Mouse (Mus musculus) spleen, postnatal 14 days (tissue): ENCODE measurements around the gene Rab10.

Source experiments
- DNase-seq, 2 experiments: peaks; one replicate each; pipeline ENCODE4 v3.0.0; 2021 to 2022; ENCODE audit warnings: low spot score in 2 of 2

Gene Rab10

GRCm38 (mm10) chr12:3296056-3296455 is 13.7 kb downstream of the Rab10 start:
- no peak for DNase-seq

- DNase-seq: no peak
These were observed 17.9 kb downstream of the Rab10 start for GRCm38 (mm10) chr12:3291849-3292248.

GRCm38 (mm10) chr12:3291038-3291437 is 18.7 kb downstream of the Rab10 start:
- no peak for DNase-seq

- no peak for DNase-seq
These were observed 21.3 kb downstream of the Rab10 start for GRCm38 (mm10) chr12:3288440-3288839.

GRCm38 (mm10) chr12:3285919-3286318 is 23.9 kb downstream of the Rab10 start:
- DNase-seq: no peak

- peak; percentile 14 to 35 for DNase-seq
These were observed 24.4 kb downstream of the Rab10 start for GRCm38 (mm10) chr12:3285377-3285776.

GRCm38 (mm10) chr12:3284463-3284862 is 25.3 kb downstream of the Rab10 start:
- DNase-seq: no peak

- no peak for DNase-seq
These were observed 25.8 kb downstream of the Rab10 start for GRCm38 (mm10) chr12:3283829-3284440.

- DNase-seq: no peak
These were observed 26.8 kb downstream of the Rab10 start for GRCm38 (mm10) chr12:3282954-3283353.

- no peak for DNase-seq
These were observed 27.2 kb downstream of the Rab10 start for GRCm38 (mm10) chr12:3282520-3282919.

- no peak for DNase-seq
These were observed 30.9 kb downstream of the Rab10 start for GRCm38 (mm10) chr12:3278880-3279339.

GRCm38 (mm10) chr12:3270818-3271217 is 39.0 kb downstream of the Rab10 start:
- no peak for DNase-seq

GRCm38 (mm10) chr12:3267397-3267796 is 42.4 kb downstream of the Rab10 start:
- no peak for DNase-seq

GRCm38 (mm10) chr12:3265188-3265587 is 44.6 kb downstream of the Rab10 start:
- DNase-seq: no peak

- no peak for DNase-seq
These were observed 45.3 kb downstream of the Rab10 start for GRCm38 (mm10) chr12:3264449-3264848.

GRCm38 (mm10) chr12:3261596-3261995 is 48.2 kb downstream of the Rab10 start:
- DNase-seq: no peak

- no peak for DNase-seq
These were observed 53.8 kb downstream of the Rab10 start for GRCm38 (mm10) chr12:3255966-3256365.

- no peak for DNase-seq
These were observed 54.3 kb downstream of the Rab10 start for GRCm38 (mm10) chr12:3255435-3255834.

- DNase-seq: no peak
These were observed 56.2 kb downstream of the Rab10 start for GRCm38 (mm10) chr12:3253591-3253990.

GRCm38 (mm10) chr12:3246091-3246490 is 63.7 kb downstream of the Rab10 start:
- no peak for DNase-seq

GRCm38 (mm10) chr12:3239544-3239943 is 70.2 kb downstream of the Rab10 start:
- no peak for DNase-seq

- DNase-seq: no peak
These were observed 71.3 kb downstream of the Rab10 start for GRCm38 (mm10) chr12:3238361-3239051.

GRCm38 (mm10) chr12:3237799-3238198 is 72.0 kb downstream of the Rab10 start:
- no peak for DNase-seq
